Mouse (Mus musculus) liver, adult 2 months (tissue): ENCODE data around the gene Rab26. TPM values are rescaled to one million over a fixed set of nuclear protein-coding genes. Genes with fewer than 3 reads are reported as not detected.

Experiments
- DNase-seq: peaks from one replicate; pipeline ENCODE4 v3.0.0-alpha.2; 2011; ENCODE audit warnings: low read depth, low spot score; ENCODE audit errors: extremely low read depth
- H3K27ac ChIP-seq: fragments of 200-500 bp; replicated peaks from 2 replicates; pipeline ENCODE4 v1.5.1; 2012; ENCODE audit warnings: low read depth, mild to moderate bottlenecking, control low read depth, inconsistent platforms, low read length; ENCODE audit not compliant: insufficient read depth
- H3K27me3 ChIP-seq: fragments of 200-500 bp; 2 replicates; pipeline ENCODE4 v1.6.1; 2012; ENCODE audit warnings: mild to moderate bottlenecking, moderate library complexity, low read length, inconsistent platforms; ENCODE audit not compliant: control insufficient read depth, insufficient read depth
- H3K36me3 ChIP-seq: fragments of 200-500 bp; 2 replicates; pipeline ENCODE4 v1.6.1; 2012; ENCODE audit warnings: low read length, inconsistent platforms; ENCODE audit not compliant: control insufficient read depth, insufficient read depth
- H3K4me1 ChIP-seq: fragments of 200-500 bp; 2 replicates; pipeline ENCODE4 v1.6.1; 2011; ENCODE audit warnings: low read length; ENCODE audit not compliant: control insufficient read depth, insufficient read depth
- H3K4me3 ChIP-seq: fragments of 200-500 bp; 2 replicates; pipeline ENCODE4 v1.5.1; 2011; ENCODE audit warnings: low read depth, mild to moderate bottlenecking, control low read depth, low read length, moderate library complexity; ENCODE audit not compliant: insufficient read depth
- H3K79me2 ChIP-seq: fragments of 200-500 bp; 2 replicates; pipeline ENCODE4 v1.6.1; 2012; ENCODE audit warnings: inconsistent platforms, mild to moderate bottlenecking, low read length, moderate library complexity; ENCODE audit not compliant: control insufficient read depth, insufficient read depth
- H3K9ac ChIP-seq: fragments of 200-500 bp; 2 replicates; pipeline ENCODE4 v1.6.1; 2012; ENCODE audit warnings: low read depth, mild to moderate bottlenecking, control low read depth, inconsistent platforms, low read length
- CTCF ChIP-seq: fragments of 200-500 bp; IDR thresholded peaks from 2 replicates; pipeline ENCODE4 v1.5.1; 2011; ENCODE audit warnings: low read depth, low read length, control low read depth
- POLR2A ChIP-seq: fragments of 200-500 bp; IDR thresholded peaks from 2 replicates; pipeline ENCODE4 v1.6.1; 2011; ENCODE audit warnings: low read length, control low read depth; ENCODE audit not compliant: insufficient read depth; ENCODE audit errors: extremely low read depth
- WGBS: fragments of 180-500 bp; shearing (Covaris S2); methylation state at CpG from one replicate; pipeline ENCODE4 v1.1.7; 2018; 5-methylcytosine and 5-hydroxymethylcytosine counted together
- polyA plus RNA-seq: library from polyadenylated mRNA; depleted of rRNA; stranded (reverse); fragments of >200 nt; gene quantifications from 2 replicates; pipeline ENCODE4 v1.2.3, GENCODE M21; 2012
- total RNA-seq: library from RNA; depleted of rRNA; stranded (reverse); fragments of >200 nt; gene quantifications from 2 replicates; pipeline ENCODE4 v1.2.3, GENCODE M21; 2014

The Rab26 gene
- total and polyA plus RNA-seq, 2 experiments: 0.37 to 0.40 TPM

DNA sequence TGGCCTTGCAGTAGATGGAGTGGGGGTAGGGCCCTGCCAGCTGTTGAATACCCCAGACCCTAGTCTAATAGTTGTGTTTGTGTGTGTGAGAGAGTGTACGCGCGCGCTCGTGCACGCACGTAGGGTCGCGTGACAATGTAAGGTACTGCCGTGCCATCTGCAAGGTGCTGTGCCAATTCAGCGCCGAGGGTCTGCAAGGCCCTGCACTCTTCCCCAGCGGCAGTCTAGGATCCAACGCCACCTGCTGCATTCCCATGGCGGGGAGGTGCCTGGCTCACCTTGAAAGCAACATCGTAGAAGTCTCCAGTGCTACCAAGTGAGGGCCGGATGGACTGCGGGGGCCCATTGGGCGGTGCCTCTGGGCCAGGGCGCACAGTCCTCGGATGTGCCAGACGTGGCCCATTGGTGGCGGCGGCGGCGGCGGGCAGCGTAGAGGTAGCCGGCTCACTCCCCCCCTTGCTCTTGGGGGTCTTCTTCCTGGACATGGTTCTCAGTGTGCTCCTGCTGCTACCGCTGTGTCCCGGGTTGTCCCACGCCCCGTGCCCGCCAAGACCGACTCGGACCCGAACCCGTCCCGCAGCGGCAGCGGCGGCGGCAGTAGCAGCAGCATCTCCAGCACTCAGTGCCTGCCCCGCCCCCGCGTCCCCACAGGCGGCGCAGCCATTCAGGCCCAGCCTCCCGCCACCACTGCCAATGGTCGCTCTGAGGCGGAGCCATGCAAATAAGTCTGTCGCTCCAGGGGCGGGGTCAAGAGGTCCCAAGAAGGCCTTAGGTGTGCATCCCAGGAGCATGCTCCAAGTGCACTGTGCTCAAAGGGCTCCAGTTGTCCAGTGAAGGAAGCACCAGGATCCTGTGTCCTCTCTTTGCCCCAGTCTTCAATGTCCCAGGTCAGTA is 664 bp downstream of the Rab26 start:
- WGBS: 21% methylated on average over 53 of the region's 53 CpGs
- Histone ChIP-seq H3K9ac (peak overlapping the region; percentile 8; the same call in 1 of the 2 replicates), H3K27ac (no peak overlapping the region), H3K36me3 (no peaks in the 10 kb centered on the region), H3K4me1 (peaks cover 15% of the 10 kb centered on the region), H3K4me3 (peak overlapping the region; percentile 15; the same call in 1 of the 2 replicates), H3K27me3 (no peaks in the 10 kb centered on the region), H3K79me2 (no peaks in the 10 kb centered on the region)
- DNase-seq: peak; percentile 69
- TF ChIP-seq CTCF: no peak
- no peak for TF ChIP-seq POLR2A

DNA sequence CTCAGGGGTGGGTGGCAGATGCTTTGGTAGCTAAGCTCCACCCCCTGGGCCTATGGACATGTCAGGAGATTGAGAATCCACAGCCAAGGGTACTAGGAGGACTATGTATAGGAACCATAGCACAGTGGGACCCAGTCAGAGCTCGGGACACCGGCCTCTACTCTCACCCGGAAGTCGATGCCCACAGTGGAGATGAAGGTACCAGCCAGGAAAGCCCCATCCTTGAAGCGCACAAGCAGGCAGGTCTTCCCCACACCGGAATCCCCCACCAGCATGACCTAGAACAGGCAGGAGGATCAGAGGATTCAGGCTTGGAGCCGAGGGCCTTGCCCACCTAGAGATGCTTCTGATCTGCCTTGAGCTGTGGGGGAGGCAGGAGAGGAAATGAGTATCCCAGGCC is 2.0 kb downstream of the Rab26 start:
- H3K27ac ChIP-seq: no peak overlapping the region
- H3K9ac ChIP-seq: no peak overlapping the region
- H3K4me1 ChIP-seq: peaks cover 15% of the 10 kb centered on the region
- WGBS: 95% methylated on average over 7 of the region's 7 CpGs
- no peaks in the 10 kb centered on the region for H3K27me3 ChIP-seq
- peaks cover 6% of the 10 kb centered on the region; the same call in 1 of the 2 replicates for H3K79me2 ChIP-seq
- no peak for DNase-seq
- no peaks in the 10 kb centered on the region for H3K36me3 ChIP-seq
- H3K4me3 ChIP-seq: no peak overlapping the region
- TF ChIP-seq CTCF: no peak
- no peak for TF ChIP-seq POLR2A

DNA sequence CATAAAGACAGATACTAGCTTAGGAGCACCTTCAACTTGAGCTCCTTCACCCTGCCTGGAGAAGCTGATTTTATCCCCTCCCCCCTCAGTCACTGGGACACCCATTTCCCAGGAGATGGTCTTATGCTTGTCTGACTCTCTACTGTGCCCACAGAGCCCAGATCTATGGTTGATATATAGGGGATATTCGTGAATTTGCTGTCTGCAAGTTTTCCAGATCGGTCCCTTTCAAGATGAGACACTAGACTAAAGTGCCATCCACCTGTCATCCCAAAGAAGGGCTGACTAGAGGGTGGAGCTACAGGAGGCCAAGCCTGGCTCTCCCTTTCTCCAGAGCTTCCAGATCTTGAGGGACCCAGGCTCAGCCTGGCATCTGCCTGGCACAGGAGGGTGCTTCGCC is 2.9 kb downstream of the Rab26 start:
- H3K4me1 ChIP-seq: peaks cover 19% of the 10 kb centered on the region
- H3K27me3 ChIP-seq: no peaks in the 10 kb centered on the region
- TF ChIP-seq CTCF: no peak
- TF ChIP-seq POLR2A: no peak
- H3K79me2 ChIP-seq: peaks cover 11% of the 10 kb centered on the region; the same call in 1 of the 2 replicates
- no peak overlapping the region for H3K27ac ChIP-seq
- no peak for DNase-seq
- no peaks in the 10 kb centered on the region for H3K36me3 ChIP-seq
- H3K9ac ChIP-seq: no peak overlapping the region
- H3K4me3 ChIP-seq: no peak overlapping the region
- WGBS: 88% methylated on average over 3 of the region's 3 CpGs

DNA sequence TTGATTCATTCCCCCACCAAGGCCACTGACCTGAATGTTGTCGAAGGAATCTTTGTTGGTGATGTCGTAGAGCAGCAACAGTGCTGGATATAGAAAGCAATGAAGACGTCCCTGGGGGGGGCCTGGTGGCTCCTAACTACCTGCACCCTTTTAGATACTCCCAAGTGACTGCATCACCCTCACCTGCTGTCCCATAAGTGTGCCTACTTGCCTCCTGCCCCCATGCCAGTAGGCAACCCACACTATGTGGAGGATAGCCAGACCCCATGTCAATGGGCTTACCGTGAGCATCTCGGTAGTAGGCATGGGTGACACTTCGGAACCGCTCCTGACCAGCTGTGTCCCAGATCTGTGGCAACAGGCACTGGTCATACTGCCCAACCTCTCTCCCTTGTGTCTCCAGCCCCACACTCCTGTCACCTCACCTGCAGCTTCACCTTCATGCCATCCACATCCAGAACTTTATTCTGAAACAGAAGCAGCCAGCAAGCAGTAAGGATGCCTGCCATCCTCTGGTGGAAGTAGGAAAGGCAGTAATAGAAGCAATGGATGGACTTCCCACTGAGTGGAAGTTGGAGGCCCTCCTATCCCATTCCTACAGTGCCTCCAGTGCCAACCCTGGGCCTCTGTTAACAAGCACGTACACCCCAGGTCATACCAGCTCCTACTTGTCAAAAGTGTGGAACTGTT is 3.5 kb downstream of the Rab26 start:
- Histone ChIP-seq H3K4me1 (peaks cover 19% of the 10 kb centered on the region), H3K36me3 (no peaks in the 10 kb centered on the region), H3K9ac (no peak overlapping the region; the same call in 1 of the 2 replicates), H3K79me2 (peaks cover 15% of the 10 kb centered on the region; the same call in 1 of the 2 replicates), H3K27ac (no peak overlapping the region), H3K4me3 (no peak overlapping the region), H3K27me3 (no peaks in the 10 kb centered on the region)
- DNase-seq: no peak
- WGBS: 75% methylated on average over 8 of the region's 8 CpGs
- no peak for TF ChIP-seq CTCF
- TF ChIP-seq POLR2A: no peak

DNA sequence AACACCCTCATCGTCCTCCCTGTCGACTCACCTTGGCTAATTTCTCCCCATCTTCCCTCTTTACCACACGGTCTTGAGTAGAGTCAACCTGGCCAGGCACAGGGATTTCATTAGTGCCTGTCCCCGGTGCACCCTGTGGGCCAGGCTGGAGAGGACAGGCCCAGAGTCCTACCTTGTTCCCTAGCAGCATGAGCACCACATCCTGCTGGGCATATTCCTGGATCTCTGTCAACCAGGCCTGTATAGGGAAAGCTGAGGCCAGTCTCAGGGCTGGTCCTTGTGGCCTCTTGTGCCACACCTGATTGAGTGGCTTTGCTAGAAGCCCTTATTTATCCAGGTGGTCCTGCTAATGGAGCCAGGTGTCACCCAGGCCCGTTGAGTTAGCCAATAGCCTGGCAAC is 4.1 kb downstream of the Rab26 start:
- WGBS: 38% methylated on average over 5 of the region's 5 CpGs
- TF ChIP-seq POLR2A (no peak), CTCF (no peak)
- no peaks in the 10 kb centered on the region for H3K27me3 ChIP-seq
- H3K79me2 ChIP-seq: peaks cover 21% of the 10 kb centered on the region; the same call in 1 of the 2 replicates
- no peak overlapping the region for H3K27ac ChIP-seq
- DNase-seq: no peak
- no peak overlapping the region for H3K4me3 ChIP-seq
- peaks cover 19% of the 10 kb centered on the region for H3K4me1 ChIP-seq
- H3K9ac ChIP-seq: peak overlapping the region; percentile 31; the same call in 1 of the 2 replicates
- no peaks in the 10 kb centered on the region for H3K36me3 ChIP-seq
